Comparison of ENCODE assay signal across 1 mouse cellular context in genomic region chr7:16905491-16906021, GRCm38 (mm10).
TF ChIP-seq lines count a peak whose summit lies in the region.

No protein-coding gene starts in this region.

TF ChIP-seq in MEL, 35 proteins besides CTCF, POLR2A, EP300 and RAD21:
- TF ChIP-seq RCOR1 (IDR thresholded peaks at IDR 0.05; ENCODE audit: low read depth, low read length) (0 out of 2 replicates have a peak, but pooled peaks have one; percentile 8), SIN3A (IDR thresholded peaks at IDR 0.05; ENCODE audit: low read length) (peak; percentile 42; the same call in 1 of the 2 replicates), MXI1 (IDR thresholded peaks at IDR 0.05; ENCODE audit: low read depth, low read length) (peak; percentile 72; the same call in 1 of the 2 replicates), TCF12 (IDR thresholded peaks at IDR 0.05; ENCODE audit: low read depth, low read length) (peak; percentile 38; the same call in 1 of the 2 replicates), CHD1 (IDR thresholded peaks at IDR 0.05; ENCODE audit: low read depth, low read length) (no peak), ZMIZ1 (IDR thresholded peaks at IDR 0.05; ENCODE audit: low read depth, low read length) (no peak), MAZ (IDR thresholded peaks at IDR 0.05; ENCODE audit: low read depth, low read length) (0 out of 2 replicates have a peak, but pooled peaks have one; percentile 46)
